Mouse (Mus musculus) thymus, adult 2 months (tissue): ENCODE measurements around the gene Shroom3. TPM values are rescaled to one million over a fixed set of nuclear protein-coding genes. Genes with fewer than 3 reads are reported as not detected.

Source experiments
- DNase-seq: peaks from one replicate; pipeline ENCODE4 v3.0.0; 2021
- H3K27ac ChIP-seq: fragments of 200-500 bp; 2 replicates; pipeline ENCODE4 v1.5.1; 2012; ENCODE audit warnings: low read length, control low read depth; ENCODE audit not compliant: control insufficient read depth, insufficient read depth
- H3K27me3 ChIP-seq: fragments of 200-500 bp; 2 replicates; pipeline ENCODE4 v1.6.1; 2012; ENCODE audit warnings: mild to moderate bottlenecking, low read length, moderate library complexity, mixed read lengths; ENCODE audit not compliant: control insufficient read depth, insufficient read depth
- H3K36me3 ChIP-seq: fragments of 200-500 bp; 2 replicates; pipeline ENCODE4 v1.6.1; 2012; ENCODE audit warnings: mild to moderate bottlenecking, low read length, moderate library complexity; ENCODE audit not compliant: control insufficient read depth, insufficient read depth
- H3K4me1 ChIP-seq: fragments of 200-500 bp; replicated peaks from 2 replicates; pipeline ENCODE4 v1.6.1; 2012; ENCODE audit warnings: low read length; ENCODE audit not compliant: control insufficient read depth, insufficient read depth
- H3K4me3 ChIP-seq: fragments of 200-500 bp; 2 replicates; pipeline ENCODE4 v1.5.1; 2012; ENCODE audit warnings: mild to moderate bottlenecking, low read length, control low read depth, moderate library complexity; ENCODE audit not compliant: control insufficient read depth, insufficient read depth
- CTCF ChIP-seq: fragments of 200-500 bp; IDR thresholded peaks from 2 replicates; pipeline ENCODE4 v1.5.1; 2012; ENCODE audit warnings: mild to moderate bottlenecking, control low read depth, low read length, moderate library complexity, borderline replicate concordance; ENCODE audit not compliant: control insufficient read depth, poor library complexity, insufficient read depth; ENCODE audit errors: extremely low read depth
- POLR2A ChIP-seq: fragments of 200-500 bp; IDR thresholded peaks from 2 replicates; pipeline ENCODE4 v1.6.1; 2012; ENCODE audit warnings: mild to moderate bottlenecking, low read length, control low read depth, moderate library complexity; ENCODE audit not compliant: control insufficient read depth, poor library complexity, insufficient read depth; ENCODE audit errors: extremely low read depth
- WGBS: fragments of 180-500 bp; shearing (Covaris S2); methylation state at CpG from one replicate; pipeline ENCODE4 v1.1.7; 2018; 5-methylcytosine and 5-hydroxymethylcytosine counted together
- polyA plus RNA-seq: library from polyadenylated mRNA; depleted of rRNA; stranded (reverse); fragments of >200 nt; gene quantifications from 2 replicates; pipeline ENCODE4 v1.2.3, GENCODE M21; 2012

Gene Shroom3
- polyA plus RNA-seq, 1 experiment: 4.0 TPM

GRCm38 (mm10) chr5:92745390-92746253 is 62.4 kb downstream of the Shroom3 start:
- TF ChIP-seq POLR2A: no peak
- no peak for TF ChIP-seq CTCF
- Histone ChIP-seq H3K27me3 (no peaks in the 10 kb centered on the region), H3K36me3 (no peaks in the 10 kb centered on the region), H3K4me1 (no peaks in the 10 kb centered on the region), H3K4me3 (no peak overlapping the region), H3K27ac (no peak overlapping the region)
- DNase-seq: no peak
- 80% methylated on average over 8 of the region's 8 CpGs for WGBS

DNA sequence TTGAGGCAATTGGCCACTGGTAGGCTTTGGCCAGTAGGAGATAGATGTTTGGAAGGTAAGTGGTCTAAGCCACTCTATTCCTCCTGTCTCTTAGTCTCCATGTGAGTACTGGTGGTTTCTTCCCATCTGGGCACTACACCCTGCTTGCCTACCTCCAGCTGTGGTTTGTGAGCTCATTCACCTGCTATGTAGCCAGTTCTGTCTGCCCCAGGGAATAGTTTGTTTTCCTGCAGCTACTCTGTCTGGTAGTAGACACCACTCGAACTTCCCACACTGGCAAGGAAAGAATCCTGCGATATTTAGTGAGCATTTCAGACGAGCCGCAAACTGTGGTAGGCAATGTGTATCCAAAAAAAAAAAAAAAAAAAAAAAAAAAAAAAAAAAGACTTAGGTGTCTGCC is 68.3 kb downstream of the Shroom3 start:
- Histone ChIP-seq H3K4me1 (no peaks in the 10 kb centered on the region), H3K36me3 (no peaks in the 10 kb centered on the region), H3K27me3 (no peaks in the 10 kb centered on the region), H3K4me3 (no peak overlapping the region), H3K27ac (no peak overlapping the region)
- no peak for TF ChIP-seq CTCF
- no peak for TF ChIP-seq POLR2A
- no peak for DNase-seq
- WGBS: 91% methylated on average over 4 of the region's 4 CpGs

GRCm38 (mm10) chr5:92755241-92755775 is 72.1 kb downstream of the Shroom3 start:
- 88% methylated on average over 7 of the region's 7 CpGs for WGBS
- DNase-seq: no peak
- H3K36me3 ChIP-seq: no peaks in the 10 kb centered on the region
- no peaks in the 10 kb centered on the region for H3K27me3 ChIP-seq
- TF ChIP-seq POLR2A (no peak), CTCF (no peak)
- H3K27ac ChIP-seq: no peak overlapping the region
- H3K4me1 ChIP-seq: no peaks in the 10 kb centered on the region
- H3K4me3 ChIP-seq: no peak overlapping the region

DNA sequence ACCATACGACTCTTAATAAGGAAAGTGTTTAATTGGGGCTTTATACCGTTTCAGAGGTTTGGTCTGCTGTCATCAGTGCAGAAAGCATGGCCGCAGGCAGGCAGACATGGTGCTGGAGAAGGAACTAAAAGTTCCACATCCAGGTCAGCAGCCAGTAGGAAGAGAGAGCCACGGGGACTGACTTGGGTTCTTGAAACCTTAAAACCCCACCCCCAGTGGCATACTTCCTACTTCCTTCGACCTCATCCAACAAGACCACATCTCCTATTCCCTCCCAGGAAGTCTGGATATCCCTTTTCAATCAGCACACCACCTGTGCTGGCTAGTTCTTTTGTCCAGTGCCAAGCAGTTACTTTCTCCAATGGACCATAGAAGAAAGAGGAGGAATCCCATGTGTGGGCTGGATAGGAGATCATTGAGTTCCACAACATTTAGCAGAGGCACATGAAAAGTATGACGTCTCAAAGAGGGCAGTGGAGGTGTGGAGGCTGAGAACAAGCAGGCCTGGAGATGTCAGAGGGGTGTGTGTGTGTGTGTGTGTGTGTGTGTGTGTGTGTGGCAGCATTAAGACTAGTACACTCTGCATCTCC is 76.0 kb downstream of the Shroom3 start:
- no peak for TF ChIP-seq CTCF
- no peak for TF ChIP-seq POLR2A
- Histone ChIP-seq H3K4me1 (no peaks in the 10 kb centered on the region), H3K4me3 (no peak overlapping the region), H3K27me3 (no peaks in the 10 kb centered on the region), H3K36me3 (no peaks in the 10 kb centered on the region), H3K27ac (no peak overlapping the region)
- 75% methylated on average over 6 of the region's 6 CpGs for WGBS
- no peak for DNase-seq

- TF ChIP-seq POLR2A (no peak), CTCF (no peak)
- H3K27ac ChIP-seq: no peak overlapping the region
- no peak overlapping the region for H3K4me3 ChIP-seq
- no peaks in the 10 kb centered on the region for H3K4me1 ChIP-seq
- H3K27me3 ChIP-seq: no peaks in the 10 kb centered on the region
- no peaks in the 10 kb centered on the region for H3K36me3 ChIP-seq
- DNase-seq: no peak
- WGBS: 87% methylated on average over 7 of the region's 7 CpGs
Observed at GRCm38 (mm10) chr5:92760542-92760941, 77.3 kb downstream of the Shroom3 start.

- Histone ChIP-seq H3K4me3 (no peak overlapping the region), H3K27ac (no peak overlapping the region), H3K36me3 (no peaks in the 10 kb centered on the region), H3K4me1 (no peaks in the 10 kb centered on the region), H3K27me3 (no peaks in the 10 kb centered on the region)
- DNase-seq: no peak
- TF ChIP-seq CTCF (no peak), POLR2A (no peak)
- WGBS: 80% methylated on average over 9 of the region's 9 CpGs
Observed at GRCm38 (mm10) chr5:92761615-92762353, 78.5 kb downstream of the Shroom3 start.
